Comparison of ENCODE assay signal across 1 mouse cellular context in the genomic region with DNA sequence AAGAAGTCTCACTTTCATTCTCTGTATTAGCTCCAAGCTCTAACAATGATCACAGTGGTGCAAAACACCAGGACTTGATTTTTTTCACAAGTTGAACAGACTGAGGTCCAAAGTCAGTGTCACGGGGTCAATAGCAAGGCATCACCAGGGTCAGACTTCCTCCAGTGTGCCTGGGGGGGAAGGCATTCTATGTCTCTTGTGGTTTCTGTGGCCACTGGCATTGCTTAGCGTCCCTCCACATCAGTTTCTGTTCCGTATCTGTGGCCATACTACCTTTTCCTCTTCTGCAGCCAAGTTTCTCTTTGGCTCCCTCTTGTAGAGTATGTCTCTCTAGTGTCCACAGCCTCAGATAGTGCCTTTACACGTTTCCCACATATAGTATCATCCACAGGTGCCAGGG.
TF ChIP-seq lines count a peak whose summit lies in the region.

No protein-coding gene starts in this region.

TF ChIP-seq in CH12.LX, 34 proteins besides CTCF, POLR2A, EP300 and RAD21:
- TF ChIP-seq NRF1 (IDR thresholded peaks at IDR 0.05; ENCODE audit: low read depth, low read length) (no peak), MEF2A (IDR thresholded peaks at IDR 0.05; ENCODE audit: borderline replicate concordance, low read depth, low read length) (no peak), BHLHE40 (IDR thresholded peaks at IDR 0.05; ENCODE audit: low read depth, low read length) (peak; percentile 72), IRF4 (IDR thresholded peaks at IDR 0.05; ENCODE audit: low read depth, low read length) (peak; percentile 84), TBP (conservative IDR thresholded peaks at IDR 0.05; ENCODE audit: low read depth, low read length) (no peak), MAFK (IDR thresholded peaks at IDR 0.05; ENCODE audit: insufficient replicate concordance, low read length) (peak; percentile 79)
